Mouse (Mus musculus) liver, embryonic 15.5 days (tissue): ENCODE results near the gene Grhl3. TPM values are rescaled to one million over a fixed set of nuclear protein-coding genes. Genes with fewer than 3 reads are reported as not detected.
A peak's percentile ranks its signal among the peaks of the same experiment; 100 is the strongest.

ENCODE experiments used
- ATAC-seq: fragments of 200-750 bp; cut with Nextera tagmentation; 2 replicates; pipeline ENCODE4 v1.8.0; 2017; ENCODE audit warnings: moderate number of reproducible peaks, mild to moderate bottlenecking, moderate library complexity; ENCODE audit not compliant: insufficient read depth
- H3K27ac ChIP-seq: fragments of 300-500 bp; sonication (generic); replicated peaks from 2 replicates; pipeline ENCODE4 v1.5.1; 2015; ENCODE audit warnings: mild to moderate bottlenecking, inconsistent platforms
- H3K27me3 ChIP-seq: fragments of 300-500 bp; sonication (generic); 2 replicates; pipeline ENCODE4 v1.6.1; 2015; ENCODE audit warnings: mild to moderate bottlenecking, inconsistent platforms
- H3K36me3 ChIP-seq: fragments of 300-500 bp; sonication (generic); replicated peaks from 2 replicates; pipeline ENCODE4 v1.6.1; 2015; ENCODE audit warnings: moderate library complexity, mild to moderate bottlenecking, inconsistent platforms
- H3K4me1 ChIP-seq: fragments of 300-500 bp; sonication (generic); replicated peaks from 2 replicates; pipeline ENCODE4 v1.6.1; 2015; ENCODE audit warnings: inconsistent platforms
- H3K4me2 ChIP-seq: fragments of 300-500 bp; sonication (generic); 2 replicates; pipeline ENCODE4 v1.6.1; 2015; ENCODE audit warnings: moderate library complexity, mild to moderate bottlenecking, inconsistent platforms
- H3K4me3 ChIP-seq: fragments of 300-500 bp; sonication (generic); replicated peaks from 2 replicates; pipeline ENCODE4 v1.5.1; 2015; ENCODE audit warnings: mild to moderate bottlenecking, inconsistent platforms
- H3K9ac ChIP-seq: fragments of 300-500 bp; sonication (generic); 2 replicates; pipeline ENCODE4 v1.6.1; 2015; ENCODE audit warnings: moderate library complexity, mild to moderate bottlenecking, inconsistent platforms
- H3K9me3 ChIP-seq: fragments of 300-500 bp; sonication (generic); replicated peaks from 2 replicates; pipeline ENCODE4 v1.6.1; 2016; ENCODE audit warnings: inconsistent platforms
- WGBS: fragments of 180-500 bp; shearing (Covaris S2); methylation state at CpG from one replicate; pipeline ENCODE4 v1.1.7; 2015; ENCODE audit warnings: mixed read lengths; ENCODE audit not compliant: insufficient replicate concordance; 5-methylcytosine and 5-hydroxymethylcytosine counted together
- polyA plus RNA-seq: library from polyadenylated mRNA; unstranded; fragments of >200 nt; fragmentation: Nextera tagmentation; extraction: Ambion mirVana; gene quantifications from 2 replicates; pipeline ENCODE4 v1.2.1, GENCODE M21; 2015

The Grhl3 gene
- polyA plus RNA-seq, 1 experiment from 2014 or later = 0.46 TPM

GRCm38 (mm10) chr4:135548108-135548507, 25.3 kb downstream of the Grhl3 start:
- 18% methylated on average over 7 of the region's 7 CpGs for WGBS
- Histone ChIP-seq H3K36me3 (no peaks in the 10 kb centered on the region), H3K27me3 (peaks cover 46% of the 10 kb centered on the region), H3K9me3 (no peaks in the 10 kb centered on the region), H3K4me2 (no peak overlapping the region), H3K9ac (no peak overlapping the region), H3K4me1 (peaks cover 7% of the 10 kb centered on the region), H3K4me3 (no peak overlapping the region), H3K27ac (no peak overlapping the region)
- ATAC-seq = no peak

GRCm38 (mm10) chr4:135547551-135547950, 25.9 kb downstream of the Grhl3 start:
- peaks cover 7% of the 10 kb centered on the region for H3K4me1 ChIP-seq
- ATAC-seq = no peak
- peaks cover 46% of the 10 kb centered on the region; the same call in 1 of the 2 replicates for H3K27me3 ChIP-seq
- no peaks in the 10 kb centered on the region for H3K36me3 ChIP-seq
- H3K9ac ChIP-seq = no peak overlapping the region
- H3K4me3 ChIP-seq = no peak overlapping the region
- H3K27ac ChIP-seq = no peak overlapping the region
- 59% methylated on average over 14 of the region's 14 CpGs for WGBS
- no peaks in the 10 kb centered on the region for H3K9me3 ChIP-seq
- H3K4me2 ChIP-seq = no peak overlapping the region

DNA sequence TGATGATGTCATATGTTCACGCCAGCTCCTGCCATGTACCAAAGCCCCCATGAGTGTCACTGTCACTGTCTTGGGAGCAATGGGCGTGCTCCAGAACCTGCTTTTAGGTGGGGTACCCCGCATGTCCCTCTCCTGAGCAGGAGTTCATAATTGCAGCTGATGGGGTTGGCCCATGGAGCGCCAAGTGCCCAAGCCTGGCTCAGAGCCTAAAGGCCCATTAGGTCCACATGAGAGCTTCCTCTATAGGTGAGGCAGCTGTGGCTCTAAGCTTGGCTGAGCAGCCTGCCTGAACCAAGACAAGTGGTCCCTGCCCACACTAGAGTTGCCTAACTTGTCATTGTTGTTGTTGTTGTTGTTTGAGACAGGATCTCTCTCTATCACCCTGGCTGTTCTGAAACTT, 26.6 kb downstream of the Grhl3 start:
- ATAC-seq = no peak
- peaks cover 48% of the 10 kb centered on the region; the same call in 1 of the 2 replicates for H3K27me3 ChIP-seq
- peaks cover 7% of the 10 kb centered on the region for H3K4me1 ChIP-seq
- no peak overlapping the region for H3K4me2 ChIP-seq
- no peaks in the 10 kb centered on the region for H3K9me3 ChIP-seq
- no peak overlapping the region for H3K9ac ChIP-seq
- no peak overlapping the region for H3K27ac ChIP-seq
- no peak overlapping the region for H3K4me3 ChIP-seq
- H3K36me3 ChIP-seq = no peaks in the 10 kb centered on the region
- WGBS = 70% methylated on average over 4 of the region's 4 CpGs

- H3K4me2 ChIP-seq = no peak overlapping the region
- H3K9ac ChIP-seq = no peak overlapping the region
- H3K27me3 ChIP-seq = peaks cover 40% of the 10 kb centered on the region; the same call in 1 of the 2 replicates
- 67% methylated on average over 7 of the region's 7 CpGs for WGBS
- no peaks in the 10 kb centered on the region for H3K9me3 ChIP-seq
- no peak overlapping the region for H3K27ac ChIP-seq
- H3K4me1 ChIP-seq = peaks cover 7% of the 10 kb centered on the region
- no peak for ATAC-seq
- no peaks in the 10 kb centered on the region for H3K36me3 ChIP-seq
- H3K4me3 ChIP-seq = no peak overlapping the region
Measured at GRCm38 (mm10) chr4:135546008-135546407, 27.4 kb downstream of the Grhl3 start.

- H3K36me3 ChIP-seq = no peaks in the 10 kb centered on the region
- peaks cover 7% of the 10 kb centered on the region for H3K4me1 ChIP-seq
- H3K4me2 ChIP-seq = peak overlapping the region; percentile 56
- no peak for ATAC-seq
- H3K9ac ChIP-seq = no peak overlapping the region
- H3K27ac ChIP-seq = no peak overlapping the region
- no peaks in the 10 kb centered on the region for H3K9me3 ChIP-seq
- H3K27me3 ChIP-seq = peaks cover 40% of the 10 kb centered on the region; the same call in 1 of the 2 replicates
- WGBS = 4% methylated on average over 8 of the region's 8 CpGs
- H3K4me3 ChIP-seq = peak overlapping the region; percentile 38
Measured at GRCm38 (mm10) chr4:135545080-135545511, 28.3 kb downstream of the Grhl3 start.

- no peak overlapping the region for H3K4me2 ChIP-seq
- no peak for ATAC-seq
- no peak overlapping the region for H3K4me3 ChIP-seq
- WGBS = 92% methylated on average over 2 of the region's 2 CpGs
- no peaks in the 10 kb centered on the region for H3K36me3 ChIP-seq
- H3K9me3 ChIP-seq = no peaks in the 10 kb centered on the region
- peaks cover 7% of the 10 kb centered on the region for H3K4me1 ChIP-seq
- H3K27me3 ChIP-seq = peaks cover 40% of the 10 kb centered on the region; the same call in 1 of the 2 replicates
- H3K27ac ChIP-seq = no peak overlapping the region
- H3K9ac ChIP-seq = no peak overlapping the region
Measured at GRCm38 (mm10) chr4:135544284-135544683, 29.1 kb downstream of the Grhl3 start.

DNA sequence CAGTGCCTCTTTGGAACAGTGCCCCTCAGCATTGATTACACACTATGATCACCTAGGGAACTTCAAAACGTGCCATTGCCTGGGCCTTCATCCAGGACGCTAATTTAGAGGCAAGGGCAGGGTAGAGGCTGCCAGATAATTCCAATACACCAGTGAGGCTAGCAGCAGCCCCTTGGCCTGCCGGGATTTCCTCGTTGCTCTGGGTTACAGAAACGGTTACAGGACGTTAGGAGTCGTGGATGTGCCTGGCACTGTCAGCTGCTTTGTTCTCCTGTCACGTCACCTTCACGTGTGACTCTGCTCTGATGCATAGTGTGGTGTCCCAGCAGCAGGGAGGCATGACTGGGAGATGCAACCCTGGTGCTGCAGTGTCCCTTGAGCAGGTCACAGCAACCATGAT, 33.4 kb downstream of the Grhl3 start:
- WGBS = 68% methylated on average over 9 of the region's 9 CpGs
- ATAC-seq = no peak
- no peak overlapping the region for H3K27ac ChIP-seq

DNA sequence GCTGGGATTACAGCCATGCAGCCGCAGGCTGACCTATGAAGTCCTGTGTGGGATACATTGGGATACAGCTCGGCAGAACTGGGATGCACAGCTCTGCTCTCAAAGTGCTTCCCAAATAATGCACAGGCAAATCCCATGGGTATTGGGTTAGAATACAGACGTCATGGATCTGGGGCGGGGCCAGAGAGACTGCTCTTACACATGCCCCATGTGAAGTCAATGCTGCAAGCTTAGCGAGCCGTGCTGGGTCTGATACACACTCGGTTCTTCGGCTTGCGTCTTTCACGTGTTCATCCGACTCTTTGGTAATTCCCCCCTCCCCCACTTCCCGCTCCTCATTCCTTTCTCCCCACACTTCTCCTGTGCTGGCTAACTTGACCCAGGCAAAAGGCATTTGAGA, 34.4 kb downstream of the Grhl3 start:
- 76% methylated on average over 12 of the region's 12 CpGs for WGBS
- no peak for ATAC-seq
- H3K9me3 ChIP-seq = no peaks in the 10 kb centered on the region
- H3K27me3 ChIP-seq = peaks cover 18% of the 10 kb centered on the region; the same call in 1 of the 2 replicates
- H3K9ac ChIP-seq = no peak overlapping the region
- H3K36me3 ChIP-seq = no peaks in the 10 kb centered on the region
- H3K4me2 ChIP-seq = no peak overlapping the region
- no peaks in the 10 kb centered on the region for H3K4me1 ChIP-seq
- no peak overlapping the region for H3K27ac ChIP-seq
- H3K4me3 ChIP-seq = no peak overlapping the region

More for the DNA sequence above, 33.4 kb downstream of the Grhl3 start:
- Histone ChIP-seq H3K4me3 (no peak overlapping the region), H3K36me3 (no peaks in the 10 kb centered on the region), H3K9me3 (no peaks in the 10 kb centered on the region), H3K27me3 (peaks cover 25% of the 10 kb centered on the region; the same call in 1 of the 2 replicates), H3K9ac (no peak overlapping the region), H3K4me1 (peaks cover 3% of the 10 kb centered on the region), H3K4me2 (no peak overlapping the region)

- Histone ChIP-seq H3K27me3 (no peaks in the 10 kb centered on the region), H3K9ac (no peak overlapping the region), H3K4me2 (no peak overlapping the region), H3K36me3 (no peaks in the 10 kb centered on the region), H3K4me3 (no peak overlapping the region), H3K27ac (no peak overlapping the region), H3K9me3 (0 out of 2 replicates have a peak, but pooled peaks cover 6% of the 10 kb centered on the region), H3K4me1 (no peaks in the 10 kb centered on the region)
- 85% methylated on average over 3 of the region's 3 CpGs for WGBS
- no peak for ATAC-seq
Measured at GRCm38 (mm10) chr4:135535021-135535420, 38.4 kb downstream of the Grhl3 start.

DNA sequence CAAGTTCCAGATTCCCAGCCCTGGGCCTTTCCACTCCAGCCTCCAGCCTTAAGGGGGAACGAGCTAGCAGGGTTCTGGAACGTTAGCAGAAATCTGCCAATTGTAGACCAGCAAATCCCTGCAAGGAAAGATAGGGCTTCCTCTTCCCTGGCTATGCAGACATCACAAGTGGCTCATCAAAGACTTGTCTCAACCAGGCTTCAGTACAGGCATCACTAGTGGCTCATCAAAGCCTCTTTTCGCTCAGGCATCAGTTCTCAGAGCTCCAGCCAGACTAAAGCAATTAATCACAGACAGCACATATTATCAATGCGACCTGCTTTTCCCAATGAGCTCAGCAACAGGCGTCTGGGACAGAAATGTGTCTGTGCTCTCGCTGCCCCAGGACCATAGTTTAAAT, 40.4 kb downstream of the Grhl3 start:
- 41% methylated on average over 6 of the region's 6 CpGs for WGBS
- Histone ChIP-seq H3K27ac (no peak overlapping the region), H3K9ac (no peak overlapping the region), H3K4me3 (no peak overlapping the region), H3K9me3 (0 out of 2 replicates have a peak, but pooled peaks cover 6% of the 10 kb centered on the region), H3K4me1 (no peaks in the 10 kb centered on the region), H3K4me2 (no peak overlapping the region), H3K27me3 (no peaks in the 10 kb centered on the region), H3K36me3 (no peaks in the 10 kb centered on the region)
- no peak for ATAC-seq

GRCm38 (mm10) chr4:135531771-135532613, 41.4 kb downstream of the Grhl3 start:
- WGBS = 46% methylated on average over 9 of the region's 9 CpGs
- no peak overlapping the region for H3K9ac ChIP-seq
- no peak overlapping the region for H3K4me3 ChIP-seq
- no peak for ATAC-seq
- no peaks in the 10 kb centered on the region for H3K36me3 ChIP-seq
- no peak overlapping the region for H3K27ac ChIP-seq
- peaks cover 3% of the 10 kb centered on the region; the same call in 1 of the 2 replicates for H3K27me3 ChIP-seq
- no peaks in the 10 kb centered on the region for H3K4me1 ChIP-seq
- H3K4me2 ChIP-seq = no peak overlapping the region
- H3K9me3 ChIP-seq = 0 out of 2 replicates have a peak, but pooled peaks cover 6% of the 10 kb centered on the region
